8 mouse cellular contexts compared by ENCODE assay signal in genomic region chr11:98682811-98683210, GRCm38 (mm10). TPM values are rescaled to one million over a fixed set of nuclear protein-coding genes. Genes with fewer than 3 reads are reported as not detected.
A peak's percentile ranks its signal among the peaks of the same experiment; 100 is the strongest.
DNase-seq lines count a peak whose midpoint lies in the region; ATAC-seq and TF ChIP-seq lines count a peak whose summit lies in the region.

No protein-coding gene starts in this region.

- no peak for TF ChIP-seq CTCF in cerebellum, adult 2 months (IDR thresholded peaks at IDR 0.05; ENCODE audit: borderline replicate concordance, insufficient read depth, low read depth, low read length)
- TF ChIP-seq CTCF in C2C12 (IDR thresholded peaks at IDR 0.05; ENCODE audit: control insufficient read depth, insufficient read depth, insufficient read length), result no peak
- TF ChIP-seq CTCF in liver, embryonic 14.5 days (IDR thresholded peaks at IDR 0.05; ENCODE audit: low read depth), result no peak

- no peaks in the 10 kb centered on the region for H3K27me3 ChIP-seq in cerebellum, adult 2 months (ENCODE audit: control insufficient read depth, insufficient read depth, low read length)
- no peaks in the 10 kb centered on the region for H3K27me3 ChIP-seq in C2C12 (ENCODE audit: control insufficient read depth, insufficient read depth, insufficient read length)
- H3K27me3 ChIP-seq in forebrain, embryonic 10.5 days (ENCODE audit: poor library complexity, severe bottlenecking), result no peaks in the 10 kb centered on the region
- no peaks in the 10 kb centered on the region for H3K27me3 ChIP-seq in liver, embryonic 14.5 days (ENCODE audit: control insufficient read depth, insufficient read depth, low read length)

- DNase-seq in cerebellum, adult 2 months, result no peak
- DNase-seq in cerebellum, postnatal 14 days, result no peak
- DNase-seq in forebrain, embryonic 10.5 days (ENCODE audit: extremely low spot score, low spot score), result no peak
- no peak for DNase-seq in liver, embryonic 14.5 days (ENCODE audit: low read depth in 3 of 3, low spot score in 3 of 3)
- no peak for DNase-seq in urinary bladder, postnatal 25 days (ENCODE audit: low spot score)
- no peak for DNase-seq in left cerebral cortex, postnatal 25 days (ENCODE audit: low spot score in 2 of 2)
- no peak for DNase-seq in urinary bladder, postnatal 10 days (ENCODE audit: low spot score)

- peak overlapping the region; percentile 30 for H3K27ac ChIP-seq in cerebellum, adult 2 months (ENCODE audit: insufficient read depth, low read length)
- peak overlapping the region; percentile 95 for H3K27ac ChIP-seq in forebrain, embryonic 10.5 days
- peak overlapping the region; percentile 72 for H3K27ac ChIP-seq in liver, embryonic 14.5 days

- H3K9me3 ChIP-seq in forebrain, embryonic 10.5 days, result no peaks in the 10 kb centered on the region
- no peaks in the 10 kb centered on the region for H3K9me3 ChIP-seq in liver, embryonic 14.5 days (ENCODE audit: control insufficient read depth, low read length)

- no peak for TF ChIP-seq EP300 in liver, embryonic 14.5 days (IDR thresholded peaks at IDR 0.05; ENCODE audit: low read depth)

- peak; percentile 46 for ATAC-seq in liver, embryonic 14.5 days (ENCODE audit: insufficient read depth)

- peaks cover 52% of the 10 kb centered on the region for H3K79me2 ChIP-seq in C2C12 (ENCODE audit: control insufficient read depth, insufficient read depth)

- peak overlapping the region; percentile 99 for H3K9ac ChIP-seq in liver, embryonic 14.5 days (replicated peaks)

- 0% methylated on average over 23 of the region's 23 CpGs for WGBS in cerebellum, adult 2 months
- 0% methylated on average over 23 of the region's 23 CpGs for WGBS in forebrain, embryonic 10.5 days
- WGBS in liver, embryonic 14.5 days (ENCODE audit: insufficient replicate concordance), result under 1% methylated on average over 23 of the region's 23 CpGs

- TF ChIP-seq POLR2A in cerebellum, adult 2 months (IDR thresholded peaks at IDR 0.05; ENCODE audit: borderline replicate concordance, insufficient read depth, low read length), result no peak

- peak overlapping the region; percentile 84 for H3K4me2 ChIP-seq in liver, embryonic 14.5 days (ENCODE audit: low read depth)

- H3ac ChIP-seq in C2C12 (ENCODE audit: control insufficient read depth, insufficient read length, low read depth), result peak overlapping the region; percentile 98

- peaks cover 40% of the 10 kb centered on the region for H3K79me3 ChIP-seq in C2C12 (ENCODE audit: low read depth)

- peak overlapping the region; percentile 91 for H3K4me3 ChIP-seq in cerebellum, adult 2 months (replicated peaks; ENCODE audit: insufficient read depth, low read depth, low read length)
- peak overlapping the region; percentile 100 for H3K4me3 ChIP-seq in C2C12 (ENCODE audit: insufficient read depth, poor library complexity, severe bottlenecking)
- H3K4me3 ChIP-seq in forebrain, embryonic 10.5 days, result peak overlapping the region; percentile 100
- H3K4me3 ChIP-seq in liver, embryonic 14.5 days (ENCODE audit: insufficient read depth in 1 of 2, low read depth in 2 of 2, low read length in 2 of 2), result peak overlapping the region; percentile 84 to 99

- no peaks in the 10 kb centered on the region for H3K4me1 ChIP-seq in cerebellum, adult 2 months (ENCODE audit: control insufficient read depth, insufficient read depth, low read length)
- H3K4me1 ChIP-seq in forebrain, embryonic 10.5 days, result peaks cover 24% of the 10 kb centered on the region
- peaks cover 6 to 10% of the 10 kb centered on the region in 2 experiments; a peak in 3 of 4 replicates for H3K4me1 ChIP-seq in liver, embryonic 14.5 days (replicated peaks; ENCODE audit: control insufficient read depth in 2 of 2, insufficient read depth in 2 of 2, low read length in 1 of 2)

- intact Hi-C loops in left cerebral cortex, postnatal 25 days (cut with DNase I), result no loop called here

- H3K36me3 ChIP-seq in C2C12 (ENCODE audit: control insufficient read depth, insufficient read depth), result peaks cover 38% of the 10 kb centered on the region
- peaks cover 36% of the 10 kb centered on the region for H3K36me3 ChIP-seq in forebrain, embryonic 10.5 days (replicated peaks)
- H3K36me3 ChIP-seq in liver, embryonic 14.5 days (replicated peaks; ENCODE audit: control insufficient read depth, insufficient read depth, low read depth), result peaks cover 25% of the 10 kb centered on the region

TF ChIP-seq in C2C12, 6 proteins besides CTCF, POLR2A, EP300 and RAD21:
- TF ChIP-seq FOSL1 (IDR thresholded peaks at IDR 0.05; ENCODE audit: insufficient read depth, low read length, poor library complexity, severe bottlenecking) (no peak), MAX (IDR thresholded peaks at IDR 0.05) (no peak), MYOD1 (IDR thresholded peaks at IDR 0.05; ENCODE audit: control insufficient read depth, insufficient read length, low read depth) (no peak), MYOG (IDR thresholded peaks at IDR 0.05; ENCODE audit: control insufficient read depth, extremely low read depth, insufficient read length) (no peak), CEBPB (IDR thresholded peaks at IDR 0.05; ENCODE audit: low read depth) (no peak), USF1 (IDR thresholded peaks at IDR 0.05; ENCODE audit: low read depth) (no peak)

RNA-seq across cellular contexts. Expression of gene Psmd3, which starts 0.5 kb away (rescaled TPM):
- 205 and 207 TPM in 2 replicates for polyA plus RNA-seq in cerebellum, adult 2 months (2012; rRNA removed)
- 244 TPM for polyA plus RNA-seq in C2C12 (2012; fragmentation: generic; extraction: Trizol)
- polyA plus RNA-seq in forebrain, embryonic 10.5 days (2016; fragmentation: Nextera tagmentation; extraction: Ambion mirVana), result 255 and 259 TPM in 2 replicates
- polyA plus RNA-seq in liver, embryonic 14.5 days (2012; rRNA removed), result 73.6 and 75.7 TPM in 2 replicates
- 55.3 and 67.1 TPM in 2 replicates for polyA plus RNA-seq in liver, embryonic 14.5 days (2014; fragmentation: Nextera tagmentation; extraction: Ambion mirVana)
- total RNA-seq in left cerebral cortex, postnatal 25 days (2021), result 100 to 1,000 TPM; 129 to 132 TPM

RNA-seq across cellular contexts. Expression of gene Csf3, which starts 18.3 kb away (rescaled TPM):
- polyA plus RNA-seq in cerebellum, adult 2 months (2012; rRNA removed), result not detected in 2 replicates
- polyA plus RNA-seq in C2C12 (2012; fragmentation: generic; extraction: Trizol), result not detected
- polyA plus RNA-seq in forebrain, embryonic 10.5 days (2016; fragmentation: Nextera tagmentation; extraction: Ambion mirVana), result not detected in 2 replicates
- not detected in 2 replicates for polyA plus RNA-seq in liver, embryonic 14.5 days (2012; rRNA removed)
- not detected in 2 replicates for polyA plus RNA-seq in liver, embryonic 14.5 days (2014; fragmentation: Nextera tagmentation; extraction: Ambion mirVana)
- not detected for total RNA-seq in left cerebral cortex, postnatal 25 days (2021)

RNA-seq across cellular contexts. Expression of gene Gsdma, which starts 18.7 kb away (rescaled TPM):
- 0.13 and 0.28 TPM in 2 replicates for polyA plus RNA-seq in cerebellum, adult 2 months (2012; rRNA removed)
- not detected for polyA plus RNA-seq in C2C12 (2012; fragmentation: generic; extraction: Trizol)
- not detected in 2 replicates for polyA plus RNA-seq in forebrain, embryonic 10.5 days (2016; fragmentation: Nextera tagmentation; extraction: Ambion mirVana)
- 0.01 TPM in 1 of 2 replicates, not detected in the other for polyA plus RNA-seq in liver, embryonic 14.5 days (2012; rRNA removed)
- not detected in 2 replicates for polyA plus RNA-seq in liver, embryonic 14.5 days (2014; fragmentation: Nextera tagmentation; extraction: Ambion mirVana)
- total RNA-seq in left cerebral cortex, postnatal 25 days (2021), result not detected

RNA-seq across cellular contexts. Expression of gene Gsdma2, which starts 36.3 kb away (rescaled TPM):
- not detected in 2 replicates for polyA plus RNA-seq in cerebellum, adult 2 months (2012; rRNA removed)
- polyA plus RNA-seq in C2C12 (2012; fragmentation: generic; extraction: Trizol), result not detected
- polyA plus RNA-seq in forebrain, embryonic 10.5 days (2016; fragmentation: Nextera tagmentation; extraction: Ambion mirVana), result not detected in 2 replicates
- not detected in 2 replicates for polyA plus RNA-seq in liver, embryonic 14.5 days (2012; rRNA removed)
- polyA plus RNA-seq in liver, embryonic 14.5 days (2014; fragmentation: Nextera tagmentation; extraction: Ambion mirVana), result not detected in 2 replicates
- not detected for total RNA-seq in left cerebral cortex, postnatal 25 days (2021)

RNA-seq across cellular contexts. Expression of gene Med24, which starts 46.4 kb away (rescaled TPM):
- polyA plus RNA-seq in cerebellum, adult 2 months (2012; rRNA removed), result 105 and 108 TPM in 2 replicates
- polyA plus RNA-seq in C2C12 (2012; fragmentation: generic; extraction: Trizol), result 33.1 TPM
- polyA plus RNA-seq in forebrain, embryonic 10.5 days (2016; fragmentation: Nextera tagmentation; extraction: Ambion mirVana), result 69.7 and 77.3 TPM in 2 replicates
- polyA plus RNA-seq in liver, embryonic 14.5 days (2012; rRNA removed), result 25.0 and 29.6 TPM in 2 replicates
- polyA plus RNA-seq in liver, embryonic 14.5 days (2014; fragmentation: Nextera tagmentation; extraction: Ambion mirVana), result 21.3 and 25.6 TPM in 2 replicates
- 100 to 1,000 TPM; 116 to 131 TPM for total RNA-seq in left cerebral cortex, postnatal 25 days (2021)

Comparison
In these comparisons a context has a peak if more than half of its experiments do, and no peak if none do; other contexts are left out.
1. H3K27ac ChIP-seq: peak in every context shown above with its lines; median percentile 95 in forebrain, embryonic 10.5 days; 72 in liver, embryonic 14.5 days; 30 in cerebellum, adult 2 months.